Mouse (Mus musculus) brain, embryonic 14.5 days (tissue): ENCODE measurements around the gene Fam174a. TPM values are rescaled to one million over a fixed set of nuclear protein-coding genes. Genes with fewer than 3 reads are reported as not detected.
A peak's percentile ranks its signal among the peaks of the same experiment; 100 is the strongest.

Source experiments
- DNase-seq: peaks from one replicate; pipeline ENCODE4 v3.0.0-alpha.2; 2011; ENCODE audit warnings: low read depth
- CTCF ChIP-seq: fragments of 200-500 bp; IDR thresholded peaks from 2 replicates; pipeline ENCODE4 v1.5.1; 2012; ENCODE audit warnings: inconsistent platforms, mild to moderate bottlenecking, moderate library complexity, borderline replicate concordance; ENCODE audit not compliant: insufficient read depth, insufficient read length; ENCODE audit errors: extremely low read depth
- POLR2A ChIP-seq: fragments of 200-500 bp; IDR thresholded peaks from 2 replicates; pipeline ENCODE4 v1.6.1; 2012; ENCODE audit warnings: mild to moderate bottlenecking, inconsistent platforms, borderline replicate concordance; ENCODE audit not compliant: poor library complexity, insufficient read depth, insufficient read length, severe bottlenecking; ENCODE audit errors: extremely low read depth
- polyA plus RNA-seq: library from polyadenylated mRNA; depleted of rRNA; stranded (reverse); fragments of >200 nt; gene quantifications from 2 replicates; pipeline ENCODE4 v1.2.3, GENCODE M21; 2012; rRNA removed

Gene Fam174a
- polyA plus RNA-seq = 13.6 and 14.9 TPM in 2 replicates

GRCm38 (mm10) chr1:95313393-95314228, at the start of gene Fam174a:
Gene Fam174a (plus strand): TSS chr1:95313623.
- TF ChIP-seq POLR2A (peak; percentile 83), CTCF (no peak)
- DNase-seq = peak; percentile 97

- peak; percentile 56 for DNase-seq
- TF ChIP-seq POLR2A = no peak
- TF ChIP-seq CTCF = no peak
These were observed 49.6 kb upstream of the Fam174a start for GRCm38 (mm10) chr1:95263843-95264242.

- DNase-seq = peak; percentile 61
- TF ChIP-seq POLR2A (no peak), CTCF (no peak)
These were observed 45.3 kb upstream of the Fam174a start for GRCm38 (mm10) chr1:95267950-95268724.

GRCm38 (mm10) chr1:95273321-95273720, 40.1 kb upstream of the Fam174a start:
- DNase-seq = no peak
- TF ChIP-seq POLR2A (no peak), CTCF (no peak)

GRCm38 (mm10) chr1:95308324-95308723, 5.1 kb upstream of the Fam174a start:
- no peak for TF ChIP-seq CTCF
- TF ChIP-seq POLR2A = no peak
- no peak for DNase-seq

GRCm38 (mm10) chr1:95314229-95314555, 769 bp downstream of the Fam174a start:
- TF ChIP-seq POLR2A = no peak
- TF ChIP-seq CTCF = no peak
- DNase-seq = peak; percentile 58

GRCm38 (mm10) chr1:95315981-95316380, 2.6 kb downstream of the Fam174a start:
- no peak for TF ChIP-seq POLR2A
- no peak for TF ChIP-seq CTCF
- peak; percentile 55 for DNase-seq

GRCm38 (mm10) chr1:95322219-95322618, 8.8 kb downstream of the Fam174a start:
- TF ChIP-seq POLR2A = no peak
- no peak for TF ChIP-seq CTCF
- DNase-seq = no peak

GRCm38 (mm10) chr1:95323004-95323403, 9.6 kb downstream of the Fam174a start:
- no peak for TF ChIP-seq POLR2A
- no peak for TF ChIP-seq CTCF
- DNase-seq = no peak

GRCm38 (mm10) chr1:95326856-95327255, 13.4 kb downstream of the Fam174a start:
- no peak for DNase-seq
- TF ChIP-seq POLR2A (no peak), CTCF (no peak)

GRCm38 (mm10) chr1:95339618-95340017, 26.2 kb downstream of the Fam174a start:
- no peak for TF ChIP-seq CTCF
- no peak for TF ChIP-seq POLR2A
- no peak for DNase-seq

- no peak for TF ChIP-seq CTCF
- TF ChIP-seq POLR2A = no peak
- peak; percentile 86 for DNase-seq
These were observed 28.8 kb downstream of the Fam174a start for GRCm38 (mm10) chr1:95342242-95342641.
